Mouse (Mus musculus) hindbrain, embryonic 16.5 days (tissue): ENCODE results near the gene Kcnk7. TPM values are rescaled to one million over a fixed set of nuclear protein-coding genes. Genes with fewer than 3 reads are reported as not detected.
A peak's percentile ranks its signal among the peaks of the same experiment; 100 is the strongest.
"Not testable (repeated sequence)": the region's sequence is repeated elsewhere in the genome, so short reads cannot be mapped to it uniquely, and the experiment has no call there.

ENCODE experiments used
- ATAC-seq: fragments of 200-750 bp; cut with Nextera tagmentation; 2 replicates; pipeline ENCODE4 v1.8.0; 2017; ENCODE audit warnings: moderate TSS enrichment, moderate library complexity
- H3K27ac ChIP-seq: fragments of 300-500 bp; sonication (generic); 2 replicates; pipeline ENCODE4 v1.5.1; 2014; ENCODE audit warnings: low read depth, mild to moderate bottlenecking, control low read depth, low read length, moderate library complexity
- H3K27me3 ChIP-seq: fragments of 300-500 bp; sonication (generic); replicated peaks from 2 replicates; pipeline ENCODE4 v1.6.1; 2014; ENCODE audit warnings: low read length; ENCODE audit not compliant: control insufficient read depth, insufficient read depth
- H3K36me3 ChIP-seq: fragments of 300-500 bp; sonication (generic); 2 replicates; pipeline ENCODE4 v1.6.1; 2014; ENCODE audit warnings: mild to moderate bottlenecking, low read length, moderate library complexity, mixed read lengths; ENCODE audit not compliant: control insufficient read depth, insufficient read depth
- H3K4me1 ChIP-seq: fragments of 300-500 bp; sonication (generic); 2 replicates; pipeline ENCODE4 v1.6.1; 2014; ENCODE audit warnings: low read depth, low read length; ENCODE audit not compliant: control insufficient read depth, insufficient read depth
- H3K4me2 ChIP-seq: fragments of 300-500 bp; sonication (generic); 2 replicates; pipeline ENCODE4 v1.6.1; 2014; ENCODE audit warnings: mild to moderate bottlenecking, low read length, control low read depth, moderate library complexity
- H3K4me3 ChIP-seq: fragments of 300-500 bp; sonication (generic); 2 replicates; pipeline ENCODE4 v1.5.1; 2014; ENCODE audit warnings: mild to moderate bottlenecking, low read length, control low read depth, moderate library complexity
- H3K9ac ChIP-seq: fragments of 300-500 bp; sonication (generic); 2 replicates; pipeline ENCODE4 v1.6.1; 2014; ENCODE audit warnings: low read depth, mild to moderate bottlenecking, control low read depth, low read length, moderate library complexity
- H3K9me3 ChIP-seq: fragments of 300-500 bp; sonication (generic); 2 replicates; pipeline ENCODE4 v1.6.1; 2014; ENCODE audit warnings: mild to moderate bottlenecking, low read length, moderate library complexity; ENCODE audit not compliant: control insufficient read depth
- WGBS: fragments of 180-500 bp; shearing (Covaris S2); extraction: QIAGEN DNeasy Blood & Tissue Kit; methylation state at CpG from one replicate; pipeline ENCODE4 v1.1.7; 2014; 5-methylcytosine and 5-hydroxymethylcytosine counted together
- polyA plus RNA-seq: library from polyadenylated mRNA; unstranded; fragments of >200 nt; fragmentation: Nextera tagmentation; extraction: Ambion mirVana; gene quantifications from 2 replicates; pipeline ENCODE4 v1.2.1, GENCODE M21; 2015

Gene Kcnk7
- polyA plus RNA-seq, 1 experiment from 2014 or later: not detected

DNA sequence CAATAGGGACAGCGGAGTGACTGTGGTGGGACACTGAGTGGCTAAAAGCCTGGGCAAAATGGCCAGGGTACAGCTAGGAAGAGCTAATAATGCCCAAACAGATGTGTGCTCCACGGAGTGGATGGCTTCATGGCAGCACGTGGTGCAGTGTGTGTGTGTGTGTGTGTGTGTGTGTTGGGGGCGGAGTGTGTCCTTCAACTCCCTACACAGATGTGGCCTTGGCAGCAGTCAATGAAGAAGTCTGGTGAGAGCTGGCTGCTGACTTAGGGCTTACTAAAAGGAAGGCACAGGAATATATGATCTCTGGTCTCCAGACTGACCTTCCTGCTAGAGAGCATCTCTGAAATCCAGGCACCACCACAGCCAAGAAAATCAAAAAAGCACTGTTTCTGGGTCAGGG, 35.8 kb upstream of the Kcnk7 start:
- no peak overlapping the region for H3K27ac ChIP-seq
- peaks cover 3% of the 10 kb centered on the region for H3K4me1 ChIP-seq
- WGBS: 85% methylated on average over 4 of the region's 4 CpGs
- no peak overlapping the region for H3K4me2 ChIP-seq
- no peak overlapping the region for H3K4me3 ChIP-seq
- H3K27me3 ChIP-seq: no peaks in the 10 kb centered on the region
- H3K36me3 ChIP-seq: peaks cover 41% of the 10 kb centered on the region
- no peak for ATAC-seq
- H3K9me3 ChIP-seq: no peaks in the 10 kb centered on the region
- no peak overlapping the region for H3K9ac ChIP-seq

DNA sequence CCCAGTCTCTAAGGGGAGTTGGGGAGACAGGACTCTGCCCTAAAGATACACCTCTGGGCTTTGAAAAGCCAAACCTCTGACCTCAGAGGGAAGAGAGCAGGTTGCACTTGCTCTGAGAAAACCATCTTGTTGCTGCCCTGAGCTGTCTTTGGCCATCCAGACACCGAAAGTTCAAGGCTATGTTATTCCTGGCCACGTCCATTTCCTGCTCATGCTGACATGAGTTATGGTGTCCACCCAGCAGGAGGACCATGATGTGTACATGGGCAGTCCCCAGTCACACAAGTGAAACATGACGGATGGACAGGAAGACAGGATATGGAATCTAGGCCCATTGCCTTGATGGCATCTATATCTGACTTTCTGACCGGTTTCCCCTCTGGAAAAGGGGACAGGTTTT, 23.7 kb upstream of the Kcnk7 start:
- H3K9ac ChIP-seq: no peak overlapping the region
- peaks cover 67% of the 10 kb centered on the region for H3K36me3 ChIP-seq
- no peak overlapping the region for H3K4me3 ChIP-seq
- no peaks in the 10 kb centered on the region for H3K9me3 ChIP-seq
- no peaks in the 10 kb centered on the region for H3K27me3 ChIP-seq
- WGBS: 90% methylated on average over 4 of the region's 4 CpGs
- no peaks in the 10 kb centered on the region for H3K4me1 ChIP-seq
- no peak overlapping the region for H3K27ac ChIP-seq
- no peak for ATAC-seq
- H3K4me2 ChIP-seq: no peak overlapping the region

DNA sequence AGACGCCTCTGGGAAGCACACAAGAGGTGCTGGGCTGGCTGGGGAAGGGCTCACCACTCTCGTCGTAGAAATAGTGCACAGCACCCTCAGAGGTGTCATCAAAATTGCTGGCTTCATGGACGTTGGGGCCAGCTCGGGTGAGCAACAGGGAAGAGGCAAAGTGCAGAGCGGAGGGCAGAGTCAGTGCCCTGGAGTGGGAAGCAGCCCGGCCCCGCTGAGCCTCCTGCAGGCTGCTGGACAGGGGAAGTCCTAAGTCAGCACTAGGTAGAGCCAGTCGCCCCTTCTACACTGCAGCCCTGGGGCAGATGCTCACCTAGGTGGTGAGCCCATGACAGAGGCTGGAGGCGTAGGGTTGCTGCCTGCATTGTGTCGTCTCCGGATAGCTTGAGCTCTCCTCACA, 19.9 kb upstream of the Kcnk7 start:
- no peak for ATAC-seq

DNA sequence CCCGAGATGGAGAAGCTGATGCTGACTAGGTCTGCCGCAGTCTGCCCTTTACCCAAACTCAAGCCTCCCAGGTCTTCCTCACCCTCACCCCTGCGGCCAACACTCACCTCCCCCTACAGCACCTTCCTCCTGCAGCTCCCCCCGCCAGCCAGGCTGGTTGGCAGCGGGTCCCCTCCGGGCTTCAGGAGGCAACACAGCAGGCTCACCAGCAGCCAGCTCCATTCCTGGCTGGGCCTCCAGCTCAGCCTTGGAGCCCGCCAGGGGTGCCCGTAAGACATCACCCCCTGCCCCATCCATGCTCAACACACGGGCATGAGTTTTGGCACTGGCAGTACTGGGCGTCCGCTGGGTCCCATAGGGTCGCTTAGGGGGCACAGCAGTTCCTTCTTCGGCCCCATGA, 19.2 kb upstream of the Kcnk7 start:
- ATAC-seq: no peak
- Histone ChIP-seq H3K27ac (no peak overlapping the region), H3K9ac (no peak overlapping the region), H3K36me3 (peaks cover 49% of the 10 kb centered on the region), H3K4me2 (no peak overlapping the region), H3K4me3 (no peak overlapping the region), H3K9me3 (no peaks in the 10 kb centered on the region), H3K4me1 (peaks cover 14% of the 10 kb centered on the region), H3K27me3 (no peaks in the 10 kb centered on the region)
- 94% methylated on average over 13 of the region's 13 CpGs for WGBS

More for the DNA sequence above, 19.9 kb upstream of the Kcnk7 start:
- peaks cover 56% of the 10 kb centered on the region for H3K36me3 ChIP-seq
- no peak overlapping the region for H3K4me2 ChIP-seq
- H3K4me1 ChIP-seq: peaks cover 11% of the 10 kb centered on the region
- no peak overlapping the region for H3K27ac ChIP-seq
- H3K9ac ChIP-seq: no peak overlapping the region
- H3K9me3 ChIP-seq: no peaks in the 10 kb centered on the region
- no peak overlapping the region for H3K4me3 ChIP-seq
- 94% methylated on average over 12 of the region's 12 CpGs for WGBS
- H3K27me3 ChIP-seq: no peaks in the 10 kb centered on the region

DNA sequence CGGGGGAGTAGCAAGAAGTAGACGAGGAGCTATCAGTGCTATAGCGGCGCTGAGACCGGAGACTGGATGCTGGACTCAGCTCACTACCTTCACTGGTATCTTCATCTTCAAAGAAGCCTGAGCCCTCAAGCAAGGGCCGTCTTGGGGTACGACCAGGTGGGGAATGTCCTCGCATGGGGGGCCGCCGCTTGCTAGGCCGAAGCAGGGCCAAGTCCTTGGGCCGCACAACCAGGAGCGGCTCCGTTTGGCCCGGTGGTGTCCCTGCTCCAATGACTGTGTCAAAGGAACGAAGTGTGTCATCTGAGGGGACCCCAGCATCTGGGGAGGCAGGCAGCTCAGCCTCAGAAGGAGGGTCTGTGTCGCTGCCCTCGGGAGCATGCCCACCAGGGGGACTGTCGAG, 18.7 kb upstream of the Kcnk7 start:
- Histone ChIP-seq H3K4me2 (no peak overlapping the region), H3K27me3 (no peaks in the 10 kb centered on the region), H3K27ac (no peak overlapping the region), H3K9ac (no peak overlapping the region), H3K4me3 (no peak overlapping the region), H3K36me3 (peaks cover 44% of the 10 kb centered on the region), H3K4me1 (peaks cover 18% of the 10 kb centered on the region), H3K9me3 (no peaks in the 10 kb centered on the region)
- 93% methylated on average over 19 of the region's 19 CpGs for WGBS
- ATAC-seq: no peak

DNA sequence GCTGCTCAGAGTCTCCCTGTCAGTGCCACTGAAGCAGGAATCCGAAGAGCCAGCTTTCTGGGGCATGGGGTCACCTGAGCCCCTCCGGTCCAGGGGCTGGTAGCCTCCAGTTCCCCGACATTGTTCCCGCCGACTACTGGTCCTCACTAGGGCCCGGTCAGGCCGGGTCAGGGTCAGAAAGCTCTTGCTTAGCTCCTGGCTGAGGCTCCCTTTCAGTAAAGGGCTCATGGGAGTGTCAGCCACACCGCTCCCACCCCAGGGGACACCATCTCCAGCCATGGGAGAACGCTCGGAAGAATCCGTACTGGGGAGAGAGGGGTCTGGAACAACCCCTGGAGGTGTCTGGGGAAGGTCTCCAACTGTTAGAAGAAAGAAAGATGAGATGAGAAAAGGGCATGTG, 18.3 kb upstream of the Kcnk7 start:
- 94% methylated on average over 11 of the region's 11 CpGs for WGBS
- H3K36me3 ChIP-seq: peaks cover 42% of the 10 kb centered on the region

DNA sequence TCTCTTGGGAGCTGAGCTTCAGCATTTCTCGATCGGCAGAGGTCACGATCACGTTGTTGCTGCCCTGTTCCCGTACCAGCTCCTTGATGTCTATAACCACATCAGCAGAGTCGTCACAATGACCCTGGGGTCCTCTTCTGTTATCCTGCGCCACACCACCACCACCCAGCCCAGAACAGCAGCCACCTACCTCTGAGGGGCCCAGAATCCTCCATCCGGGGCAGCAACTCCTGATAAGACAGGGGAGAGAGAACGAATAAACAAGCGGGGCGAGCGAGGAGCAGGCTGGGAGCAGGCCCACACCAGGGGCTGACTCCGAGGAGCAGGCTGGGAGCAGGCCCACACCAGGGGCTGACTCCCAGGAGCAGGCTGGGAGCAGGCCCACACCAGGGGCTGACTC, 17.7 kb upstream of the Kcnk7 start:
- H3K27ac ChIP-seq: no peak overlapping the region
- no peak overlapping the region for H3K4me2 ChIP-seq
- H3K4me3 ChIP-seq: no peak overlapping the region
- H3K9ac ChIP-seq: no peak overlapping the region
- WGBS: 92% methylated on average over 13 of the region's 13 CpGs
- no peak for ATAC-seq
- H3K36me3 ChIP-seq: peaks cover 37% of the 10 kb centered on the region
- H3K4me1 ChIP-seq: peaks cover 28% of the 10 kb centered on the region
- no peaks in the 10 kb centered on the region for H3K27me3 ChIP-seq
- no peaks in the 10 kb centered on the region for H3K9me3 ChIP-seq

More for the DNA sequence above, 18.3 kb upstream of the Kcnk7 start:
- Histone ChIP-seq H3K27ac (no peak overlapping the region), H3K4me2 (no peak overlapping the region), H3K9me3 (no peaks in the 10 kb centered on the region), H3K4me3 (no peak overlapping the region), H3K9ac (no peak overlapping the region), H3K4me1 (peaks cover 23% of the 10 kb centered on the region), H3K27me3 (no peaks in the 10 kb centered on the region)
- no peak for ATAC-seq

DNA sequence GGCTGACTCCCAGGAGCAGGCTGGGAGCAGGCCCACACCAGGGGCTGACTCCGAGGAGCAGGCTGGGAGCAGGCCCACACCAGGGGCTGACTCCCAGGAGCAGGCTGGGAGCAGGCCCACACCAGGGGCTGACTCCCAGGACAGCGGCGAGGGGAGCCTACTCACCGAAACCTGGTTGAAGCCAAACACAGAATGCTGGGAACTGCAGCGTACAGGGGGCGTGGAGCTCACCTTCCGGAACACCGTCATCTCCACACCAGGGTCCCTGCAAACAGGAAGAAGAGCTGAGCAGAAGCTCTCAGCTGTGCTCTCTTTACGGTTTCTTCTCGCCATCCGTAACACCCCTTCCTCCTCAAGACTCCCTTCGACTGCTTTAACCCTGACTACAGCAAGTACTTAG, 17.2 kb upstream of the Kcnk7 start:
- not testable (repeated sequence) for H3K9me3 ChIP-seq, H3K27me3 ChIP-seq, H3K27ac ChIP-seq, ATAC-seq, H3K4me3 ChIP-seq
- peaks cover 32% of the 10 kb centered on the region for H3K36me3 ChIP-seq
- H3K4me2 ChIP-seq: peak overlapping the region; percentile 100
- peak overlapping the region; percentile 31; the same call in 1 of the 2 replicates for H3K9ac ChIP-seq
- H3K4me1 ChIP-seq: peaks cover 34% of the 10 kb centered on the region
- 87% methylated on average over 11 of the region's 12 CpGs for WGBS

DNA sequence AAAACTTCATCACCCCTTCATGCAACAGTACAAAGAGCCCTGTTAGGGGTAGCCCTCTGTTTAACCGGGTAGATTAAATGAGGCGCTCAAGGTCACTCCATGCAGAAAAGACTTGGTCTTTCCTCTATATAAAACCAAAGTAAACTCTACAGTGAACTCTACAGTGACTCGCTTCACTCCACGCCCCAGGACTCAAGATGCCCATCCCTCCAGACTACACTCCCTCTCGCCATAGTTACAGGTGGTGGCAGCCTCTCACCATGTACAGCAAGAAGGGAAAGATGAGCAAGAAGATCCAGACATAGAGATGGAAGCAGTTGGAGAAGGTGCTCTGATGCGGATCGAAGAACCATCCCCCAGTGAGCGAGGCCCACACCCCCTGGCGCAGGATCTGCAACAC, 16.4 kb upstream of the Kcnk7 start:
- H3K9ac ChIP-seq: peak overlapping the region; percentile 92
- WGBS: 18% methylated on average over 9 of the region's 9 CpGs
- peak overlapping the region; percentile 97 for H3K4me3 ChIP-seq
- peak overlapping the region; percentile 87 for H3K27ac ChIP-seq
- H3K27me3 ChIP-seq: no peaks in the 10 kb centered on the region
- H3K4me2 ChIP-seq: peak overlapping the region; percentile 100
- no peaks in the 10 kb centered on the region for H3K9me3 ChIP-seq
- H3K36me3 ChIP-seq: peaks cover 25% of the 10 kb centered on the region
- no peak for ATAC-seq
- peaks cover 41% of the 10 kb centered on the region for H3K4me1 ChIP-seq
